Mouse (Mus musculus) layer of hippocampus, adult 2 months (tissue): ENCODE results near the gene Serpini1. TPM values are rescaled to one million over a fixed set of nuclear protein-coding genes. Genes with fewer than 3 reads are reported as not detected.
A peak's percentile ranks its signal among the peaks of the same experiment; 100 is the strongest.
"Not testable (repeated sequence)": the region's sequence is repeated elsewhere in the genome, so short reads cannot be mapped to it uniquely, and the experiment has no call there.

ENCODE experiments used
- DNase-seq, 2 experiments: peaks; one replicate each; pipeline ENCODE4 v3.0.0; 2022; ENCODE audit warnings: low spot score in 2 of 2
- H3K27ac ChIP-seq: fragments of 200-600 bp; 2 replicates; pipeline ENCODE4 v1.8.1; 2022
- H3K4me3 ChIP-seq: fragments of 200-600 bp; 2 replicates; pipeline ENCODE4 v1.8.1; 2022; ENCODE audit warnings: mild to moderate bottlenecking
- CTCF ChIP-seq: fragments of 200-600 bp; conservative IDR thresholded peaks from 2 replicates; pipeline ENCODE4 v1.8.1; 2022; ENCODE audit warnings: antibody characterized with exemption, mild to moderate bottlenecking, moderate library complexity
- total RNA-seq, 2 experiments: library from RNA; stranded (reverse); gene quantifications; 2 replicates each; pipeline ENCODE4 v1.2.3; 2021

Gene Serpini1
- total RNA-seq, 2 experiments from 2014 or later: 182 to 189 TPM

DNA sequence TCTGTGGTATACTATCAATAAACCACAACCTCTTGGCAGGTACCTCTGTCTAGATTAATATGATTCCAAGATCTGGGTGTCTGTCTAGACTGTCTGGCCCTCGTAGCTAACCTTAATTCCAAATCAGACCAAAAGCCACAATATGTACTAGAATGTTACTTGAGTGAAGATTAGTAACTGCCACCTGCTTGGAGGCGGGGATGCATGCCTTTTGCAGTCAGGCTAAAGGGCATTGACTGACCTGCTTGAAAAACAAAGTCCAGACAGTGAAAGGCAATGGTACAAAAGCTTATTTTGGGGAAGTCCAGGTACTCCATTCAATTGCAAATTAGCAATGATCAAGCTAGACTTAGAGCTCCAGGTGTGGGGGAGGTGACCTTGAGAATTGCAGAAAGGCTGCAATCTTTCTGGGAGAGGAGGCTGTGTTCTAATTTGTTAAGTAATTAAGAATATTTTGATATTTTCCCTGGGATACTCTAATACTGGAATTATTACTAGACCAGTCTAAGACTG lies 94.3 kb downstream of the Serpini1 start:
- TF ChIP-seq CTCF: no peak
- no peak for DNase-seq
- H3K27ac ChIP-seq: no peak overlapping the region
- no peak overlapping the region for H3K4me3 ChIP-seq

DNA sequence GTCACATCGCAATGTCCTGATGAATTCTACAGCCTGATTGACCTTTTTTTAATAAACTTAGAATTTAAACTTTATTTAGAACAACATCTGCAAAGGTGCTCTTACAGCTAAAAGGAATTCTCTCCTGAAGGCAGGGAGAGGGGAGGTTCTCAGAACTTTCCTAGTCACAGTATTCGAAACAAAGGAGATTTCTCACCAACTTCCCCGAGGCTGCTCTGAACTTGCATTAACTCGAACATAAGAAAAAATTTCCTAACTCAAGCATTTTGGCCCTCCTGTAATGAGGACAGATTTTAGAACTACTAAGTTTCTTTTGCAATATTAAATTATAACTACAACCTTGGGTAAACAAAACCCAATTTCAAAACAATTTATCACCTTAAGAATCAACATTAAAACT lies 96.6 kb downstream of the Serpini1 start:
- H3K27ac ChIP-seq, H3K4me3 ChIP-seq, DNase-seq: not testable (repeated sequence)

GRCm38 (mm10) chr3:75655578-75656344 lies 98.4 kb downstream of the Serpini1 start:
- no peak for DNase-seq

GRCm38 (mm10) chr3:75666962-75667361 lies 109.6 kb downstream of the Serpini1 start:
- Histone ChIP-seq H3K4me3 (no peak overlapping the region), H3K27ac (no peak overlapping the region)
- DNase-seq: no peak
- TF ChIP-seq CTCF: no peak

More at GRCm38 (mm10) chr3:75655578-75656344, 98.4 kb downstream of the Serpini1 start:
- no peak for TF ChIP-seq CTCF
- Histone ChIP-seq H3K4me3 (no peak overlapping the region), H3K27ac (no peak overlapping the region)

DNA sequence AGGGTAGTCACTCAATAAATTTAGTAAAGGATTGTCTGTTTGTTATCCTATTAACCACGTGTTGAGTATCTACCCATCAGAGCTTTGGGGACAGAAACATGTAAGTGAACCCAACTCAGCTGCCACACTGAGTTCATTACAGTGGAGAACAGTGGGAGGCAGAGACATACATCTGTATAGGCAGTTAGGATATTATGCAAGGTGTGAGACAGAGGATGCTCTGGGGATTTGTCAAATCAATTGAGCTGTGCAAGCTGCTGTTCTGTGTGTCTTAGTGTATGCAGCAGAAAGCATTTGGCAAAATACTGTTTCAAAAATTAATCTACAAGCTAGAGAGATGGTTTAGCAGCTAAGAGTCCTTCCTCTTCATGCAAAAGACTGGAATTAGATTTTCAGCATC lies 113.1 kb downstream of the Serpini1 start:
- H3K4me3 ChIP-seq: no peak overlapping the region
- no peak overlapping the region for H3K27ac ChIP-seq
- TF ChIP-seq CTCF: no peak

DNA sequence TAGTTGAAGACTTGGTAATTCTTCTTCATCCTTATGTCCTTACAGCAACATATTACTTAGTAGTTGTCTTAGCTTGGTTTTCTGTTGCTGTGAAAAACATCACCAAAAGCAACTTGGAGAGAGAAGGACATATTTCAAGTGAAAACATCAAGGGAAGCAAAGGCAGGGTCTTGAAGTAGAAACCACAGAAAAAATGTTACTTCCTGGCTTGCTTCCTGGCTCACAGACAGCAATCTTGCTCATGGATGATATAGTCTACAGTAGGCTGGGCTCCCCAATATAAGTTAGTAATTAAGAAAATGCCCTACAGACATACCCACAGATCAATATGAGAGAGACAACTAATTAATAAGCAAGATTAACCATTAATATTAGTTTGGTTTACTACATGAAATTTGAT lies 125.5 kb downstream of the Serpini1 start:
- no peak for DNase-seq
- TF ChIP-seq CTCF: no peak
- H3K27ac ChIP-seq: no peak overlapping the region
- H3K4me3 ChIP-seq: no peak overlapping the region

More for the DNA sequence above, 113.1 kb downstream of the Serpini1 start:
- DNase-seq: no peak

- no peak overlapping the region for H3K4me3 ChIP-seq
- H3K27ac ChIP-seq: peak overlapping the region; percentile 87
- no peak for DNase-seq
- TF ChIP-seq CTCF: no peak
These were observed 129.4 kb downstream of the Serpini1 start for GRCm38 (mm10) chr3:75686775-75687174.

- H3K27ac ChIP-seq: peak overlapping the region; percentile 87
- DNase-seq: no peak
- TF ChIP-seq CTCF: no peak
- no peak overlapping the region for H3K4me3 ChIP-seq
These were observed 130.0 kb downstream of the Serpini1 start for GRCm38 (mm10) chr3:75687187-75687825.

- TF ChIP-seq CTCF: no peak
- H3K27ac ChIP-seq: no peak overlapping the region
- no peak overlapping the region for H3K4me3 ChIP-seq
- no peak for DNase-seq
These were observed 133.0 kb downstream of the Serpini1 start for GRCm38 (mm10) chr3:75690321-75690720.

DNA sequence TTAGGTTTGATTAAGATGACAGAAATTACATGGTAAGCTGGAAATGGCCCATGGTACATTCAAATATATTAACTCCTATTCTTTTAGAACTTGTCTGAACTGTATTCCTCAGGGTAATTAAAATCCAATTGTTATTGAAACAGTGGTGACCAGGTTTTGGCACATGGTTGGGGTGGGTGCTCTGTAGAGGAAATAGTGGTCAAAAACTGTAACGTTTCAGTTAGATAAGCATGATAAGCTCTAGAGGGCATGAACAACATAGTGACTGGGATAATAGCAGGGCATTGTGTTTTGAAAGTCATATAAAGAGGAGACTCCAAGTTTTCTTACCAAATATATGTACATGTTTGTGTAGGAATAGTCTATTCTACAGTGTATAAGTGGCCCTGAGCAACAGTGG lies 134.7 kb downstream of the Serpini1 start:
- no peak for DNase-seq
- Histone ChIP-seq H3K4me3 (no peak overlapping the region), H3K27ac (no peak overlapping the region)
- TF ChIP-seq CTCF: no peak

Other genes with a start within 250 kb of the Serpini1 start
- 1 to 10 TPM; 1.1 to 1.4 TPM for gene Wdr49, start 75.4 kb upstream of the Serpini1 start, total RNA-seq
- 10 to 100 TPM; 58.3 to 62.9 TPM for gene Pdcd10, start 691 bp upstream of the Serpini1 start, total RNA-seq
- not detected for gene Gm29133, start 190.7 kb downstream of the Serpini1 start, total RNA-seq